Mouse (Mus musculus) cerebellum, adult 2 months (tissue): ENCODE data around the gene Ccdc185. TPM values are rescaled to one million over a fixed set of nuclear protein-coding genes. Genes with fewer than 3 reads are reported as not detected.

ENCODE experiments used
- DNase-seq, 2 experiments: peaks; one replicate each; pipeline ENCODE4 v3.0.0; 2021
- H3K27ac ChIP-seq: fragments of 200-500 bp; 2 replicates; pipeline ENCODE4 v1.5.1; 2012; ENCODE audit warnings: low read length, control low read depth, inconsistent platforms; ENCODE audit not compliant: insufficient read depth
- H3K27me3 ChIP-seq: fragments of 200-500 bp; 2 replicates; pipeline ENCODE4 v1.6.1; 2012; ENCODE audit warnings: inconsistent platforms, mild to moderate bottlenecking, low read length, moderate library complexity; ENCODE audit not compliant: control insufficient read depth, insufficient read depth
- H3K4me1 ChIP-seq: fragments of 200-500 bp; 2 replicates; pipeline ENCODE4 v1.6.1; 2011; ENCODE audit warnings: low read length; ENCODE audit not compliant: control insufficient read depth, insufficient read depth
- H3K4me3 ChIP-seq: fragments of 200-500 bp; replicated peaks from 2 replicates; pipeline ENCODE3; 2011; ENCODE audit warnings: mild to moderate bottlenecking, low read depth, low read length, control low read depth; ENCODE audit not compliant: insufficient read depth
- CTCF ChIP-seq: fragments of 200-500 bp; IDR thresholded peaks from 2 replicates; pipeline ENCODE4 v1.5.1; 2011; ENCODE audit warnings: low read depth, mild to moderate bottlenecking, control low read depth, low read length, moderate library complexity, borderline replicate concordance; ENCODE audit not compliant: insufficient read depth
- POLR2A ChIP-seq: fragments of 200-500 bp; IDR thresholded peaks from 2 replicates; pipeline ENCODE4 v1.6.1; 2011; ENCODE audit warnings: low read length, control low read depth, borderline replicate concordance; ENCODE audit not compliant: insufficient read depth
- WGBS: fragments of 180-500 bp; shearing (Covaris S2); methylation state at CpG from one replicate; pipeline ENCODE4 v1.1.7; 2018; 5-methylcytosine and 5-hydroxymethylcytosine counted together
- polyA plus RNA-seq: library from polyadenylated mRNA; depleted of rRNA; stranded (reverse); fragments of >200 nt; gene quantifications from 2 replicates; pipeline ENCODE4 v1.2.3, GENCODE M21; 2012

Gene Ccdc185
- polyA plus RNA-seq, 1 experiment, result not detected

DNA sequence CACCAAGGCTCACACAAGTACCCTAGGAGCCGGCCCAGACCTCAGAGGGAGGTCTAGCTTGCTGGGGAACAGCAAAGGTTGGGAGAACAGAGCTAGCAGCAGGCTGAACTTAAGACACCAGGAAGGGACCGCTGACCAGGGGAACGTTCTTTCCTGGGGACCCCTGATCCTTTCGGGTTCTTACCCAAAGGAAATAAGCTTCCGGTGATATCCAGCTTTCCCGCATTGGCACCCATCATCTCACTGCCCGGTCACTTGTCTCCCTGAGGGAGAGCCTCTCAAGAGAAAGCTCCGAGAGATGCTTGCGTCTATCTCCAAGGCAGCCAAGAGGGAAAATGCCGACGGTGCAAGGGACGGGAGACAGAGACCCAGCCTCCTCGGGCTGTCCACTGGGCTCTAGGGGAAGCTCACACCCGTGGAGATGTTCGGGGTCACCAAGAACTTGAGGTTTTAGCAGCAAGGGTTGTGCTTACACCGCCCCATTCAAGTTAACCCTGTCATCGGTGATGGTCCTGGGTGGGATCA, 14.3 kb upstream of the Ccdc185 start:
- peak overlapping the region; percentile 87 for H3K4me3 ChIP-seq
- TF ChIP-seq POLR2A, result no peak
- no peak for TF ChIP-seq CTCF
- H3K27ac ChIP-seq, result no peak overlapping the region
- no peaks in the 10 kb centered on the region for H3K4me1 ChIP-seq
- 10% methylated on average over 17 of the region's 17 CpGs for WGBS
- H3K27me3 ChIP-seq, result no peaks in the 10 kb centered on the region
- DNase-seq, result no peak

DNA sequence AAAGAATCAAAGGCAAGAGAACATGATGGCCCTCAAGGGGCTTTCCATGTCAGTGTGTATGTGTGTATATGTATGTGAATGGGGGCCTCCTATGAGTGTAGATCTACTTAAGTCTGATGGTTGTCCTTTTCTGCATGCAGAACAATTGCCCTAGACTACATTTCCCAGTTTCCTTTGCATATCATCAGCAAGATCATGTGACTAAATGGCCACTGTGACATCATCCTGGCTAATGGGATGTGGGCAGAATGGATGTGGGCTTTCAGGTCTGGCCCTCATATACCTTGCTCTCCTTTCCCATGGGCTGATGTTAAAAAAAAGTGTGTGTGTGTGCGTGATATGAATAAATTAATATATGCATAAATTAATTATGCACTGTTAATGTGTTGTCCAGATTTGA, 9.8 kb upstream of the Ccdc185 start:
- no peaks in the 10 kb centered on the region for H3K4me1 ChIP-seq
- no peak overlapping the region for H3K4me3 ChIP-seq
- no peaks in the 10 kb centered on the region for H3K27me3 ChIP-seq
- TF ChIP-seq CTCF (no peak), POLR2A (no peak)
- no peak for DNase-seq
- no peak overlapping the region for H3K27ac ChIP-seq
- 89% methylated on average over 1 of the region's 1 CpGs for WGBS

DNA sequence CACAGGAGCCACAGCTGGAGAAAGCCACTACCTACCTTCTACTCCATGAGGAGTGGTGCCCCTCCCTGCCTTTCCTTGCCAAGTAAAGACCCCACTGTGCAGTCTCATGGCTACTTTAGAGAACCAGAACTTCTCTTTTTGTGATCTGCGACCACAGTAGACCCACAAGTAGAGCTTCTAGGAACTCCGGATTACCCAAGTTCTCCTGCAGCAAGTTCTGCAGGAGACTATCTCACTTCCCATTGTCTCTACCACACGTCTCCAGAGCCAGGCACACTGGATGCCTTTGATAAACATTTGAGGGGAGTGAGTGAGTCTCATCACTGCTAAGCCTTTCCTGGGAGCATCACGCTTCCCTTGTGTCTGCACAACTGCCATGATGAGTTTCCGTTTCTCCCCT, 5.9 kb upstream of the Ccdc185 start:
- Histone ChIP-seq H3K4me1 (no peaks in the 10 kb centered on the region), H3K27me3 (no peaks in the 10 kb centered on the region), H3K27ac (no peak overlapping the region), H3K4me3 (no peak overlapping the region)
- no peak for TF ChIP-seq CTCF
- TF ChIP-seq POLR2A, result no peak
- no peak for DNase-seq
- WGBS, result 85% methylated on average over 5 of the region's 5 CpGs

DNA sequence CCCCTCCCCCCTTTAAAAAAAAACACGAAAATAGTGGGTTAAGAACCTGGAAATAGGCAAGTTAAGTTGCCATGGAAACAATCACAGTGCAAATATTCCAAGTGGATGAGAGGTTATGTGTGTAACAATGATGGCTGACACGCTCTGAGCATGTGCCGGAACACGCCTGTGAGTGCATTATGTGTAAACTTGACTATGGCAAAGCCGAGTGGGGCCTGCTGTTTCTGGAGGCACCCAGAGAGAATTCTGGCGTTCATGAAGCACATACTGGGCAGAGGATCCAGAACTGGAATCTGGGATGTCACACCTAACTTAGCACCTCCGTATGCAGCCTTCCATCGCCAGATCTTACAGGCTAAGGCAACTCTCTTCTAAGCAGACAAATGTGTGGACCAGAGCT, 4.7 kb upstream of the Ccdc185 start:
- no peak for TF ChIP-seq CTCF
- no peak for TF ChIP-seq POLR2A
- peaks cover 3% of the 10 kb centered on the region; the same call in 1 of the 2 replicates for H3K4me1 ChIP-seq
- 63% methylated on average over 8 of the region's 8 CpGs for WGBS
- no peak overlapping the region for H3K4me3 ChIP-seq
- DNase-seq, result no peak
- H3K27ac ChIP-seq, result no peak overlapping the region
- no peaks in the 10 kb centered on the region for H3K27me3 ChIP-seq

- TF ChIP-seq CTCF (no peak), POLR2A (no peak)
- Histone ChIP-seq H3K4me3 (no peak overlapping the region), H3K4me1 (peaks cover 3% of the 10 kb centered on the region; the same call in 1 of the 2 replicates), H3K27me3 (no peaks in the 10 kb centered on the region), H3K27ac (no peak overlapping the region)
- no peak for DNase-seq
- 75% methylated on average over 8 of the region's 8 CpGs for WGBS
These were observed 2.3 kb upstream of the Ccdc185 start for GRCm38 (mm10) chr1:182751301-182751700.

DNA sequence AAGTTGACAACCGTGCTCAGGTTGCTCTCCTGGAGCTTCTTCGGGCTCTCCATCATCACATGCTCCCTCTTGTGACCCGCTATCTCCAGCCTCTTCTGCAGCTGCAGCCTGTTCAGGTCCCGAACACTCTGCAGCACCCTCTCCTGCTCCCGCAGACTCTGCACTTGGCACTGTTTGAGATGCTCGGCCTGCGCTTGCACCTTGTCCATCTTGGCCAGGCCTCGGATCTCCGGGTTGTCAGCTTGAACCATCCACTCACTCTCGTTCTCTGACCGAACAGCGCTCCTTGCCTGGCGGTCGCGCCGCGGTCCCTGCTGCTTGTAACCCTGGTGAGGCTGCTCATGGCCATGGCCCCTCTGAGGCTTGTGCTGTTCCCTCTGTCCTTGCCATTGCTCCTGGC, 1.1 kb downstream of the Ccdc185 start:
- 86% methylated on average over 17 of the region's 17 CpGs for WGBS
- DNase-seq, result no peak
- TF ChIP-seq POLR2A (no peak), CTCF (no peak)

GRCm38 (mm10) chr1:182747081-182747480, 1.9 kb downstream of the Ccdc185 start:
- Histone ChIP-seq H3K27ac (no peak overlapping the region), H3K4me1 (peaks cover 3% of the 10 kb centered on the region; the same call in 1 of the 2 replicates), H3K4me3 (no peak overlapping the region), H3K27me3 (no peaks in the 10 kb centered on the region)
- no peak for DNase-seq
- TF ChIP-seq POLR2A (no peak), CTCF (no peak)
- WGBS, result 92% methylated on average over 9 of the region's 9 CpGs

More for the DNA sequence above, 1.1 kb downstream of the Ccdc185 start:
- Histone ChIP-seq H3K27ac (no peak overlapping the region), H3K4me3 (no peak overlapping the region), H3K27me3 (no peaks in the 10 kb centered on the region), H3K4me1 (peaks cover 3% of the 10 kb centered on the region; the same call in 1 of the 2 replicates)

- Histone ChIP-seq H3K4me1 (no peaks in the 10 kb centered on the region), H3K27ac (no peak overlapping the region), H3K27me3 (no peaks in the 10 kb centered on the region), H3K4me3 (no peak overlapping the region)
- WGBS, result 53% methylated on average over 4 of the region's 4 CpGs
- no peak for TF ChIP-seq CTCF
- no peak for TF ChIP-seq POLR2A
- no peak for DNase-seq
These were observed 13.1 kb downstream of the Ccdc185 start for GRCm38 (mm10) chr1:182735891-182736290.
